Mouse (Mus musculus): Measurements from ENCODE around the gene Lpar5. TPM values are rescaled to one million over a fixed set of nuclear protein-coding genes. Genes with fewer than 3 reads are reported as not detected.

Gene Lpar5
- polyA plus RNA-seq, 1 experiment from 2014 or later = not detected

DNA sequence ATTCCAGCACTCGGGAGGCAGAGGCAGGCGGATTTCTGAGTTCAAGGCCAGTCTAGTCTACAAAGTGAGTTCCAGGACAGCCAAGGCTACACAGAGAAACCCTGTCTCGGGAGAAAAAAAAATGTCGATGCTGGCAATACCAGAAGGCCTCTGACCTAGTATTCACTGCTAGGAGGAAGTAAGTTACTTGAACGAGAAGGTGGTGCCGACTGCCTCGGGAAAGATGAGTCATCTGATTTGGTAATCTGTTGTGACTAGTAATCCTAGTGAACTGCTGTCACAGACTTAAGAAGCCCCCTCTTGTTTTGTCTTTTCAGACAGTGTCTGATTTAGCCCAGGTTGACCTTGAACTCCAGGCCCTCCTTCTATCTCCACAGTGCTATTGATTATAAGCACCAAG lies 26.7 kb upstream of the Lpar5 start:
- no peak overlapping the region for H3K27ac ChIP-seq (replicated peaks in 1 of 2; ENCODE audit: control insufficient read depth in 1 of 2, insufficient read depth in 1 of 2, low read depth in 2 of 2, low read length in 2 of 2)
- ATAC-seq (ENCODE audit: insufficient number of reproducible peaks, insufficient read depth, low FRiP score, low read depth) = no peak
- WGBS = 82% methylated on average over 7 of the region's 7 CpGs
- H3K9ac ChIP-seq (ENCODE audit: low read length) = no peak overlapping the region
- no peaks in the 10 kb centered on the region for H3K27me3 ChIP-seq (ENCODE audit: control insufficient read depth, insufficient read depth, low read length)
- no peaks in the 10 kb centered on the region for H3K9me3 ChIP-seq (ENCODE audit: control insufficient read depth, low read length)
- H3K4me3 ChIP-seq (ENCODE audit: control insufficient read depth in 1 of 2, insufficient read depth in 1 of 2, low read depth in 1 of 2, low read length in 2 of 2) = no peak overlapping the region
- peaks cover 5% of the 10 kb centered on the region in 2 experiments; a peak in 3 of 4 replicates for H3K4me1 ChIP-seq (ENCODE audit: control insufficient read depth in 2 of 2, insufficient read depth in 2 of 2, low read length in 2 of 2)
- peaks cover 45% of the 10 kb centered on the region for H3K36me3 ChIP-seq (ENCODE audit: control insufficient read depth, insufficient read depth, low read length)
- H3K4me2 ChIP-seq (ENCODE audit: low read length) = no peak overlapping the region

DNA sequence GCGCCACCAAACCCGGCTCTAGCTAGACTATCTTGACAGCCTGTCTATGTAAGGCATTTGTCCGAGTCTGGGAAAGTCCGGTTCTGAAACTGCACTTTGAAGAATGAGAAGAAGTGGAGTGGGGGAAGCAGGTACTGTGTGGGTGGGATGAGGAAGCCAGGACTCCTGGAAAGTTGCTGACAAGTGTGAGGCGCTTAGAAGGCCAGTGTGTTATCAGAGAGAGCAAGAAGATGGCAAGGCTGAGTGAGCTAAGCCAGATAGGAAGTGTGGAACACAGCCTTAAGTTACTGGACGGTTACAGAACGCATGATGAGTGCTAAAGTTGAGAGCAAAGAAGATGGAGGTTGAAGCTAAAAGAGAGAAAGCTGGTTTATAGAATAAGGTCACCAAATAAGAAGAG lies 25.6 kb upstream of the Lpar5 start:
- H3K4me2 ChIP-seq (ENCODE audit: low read length) = no peak overlapping the region
- H3K4me1 ChIP-seq (ENCODE audit: control insufficient read depth in 2 of 2, insufficient read depth in 2 of 2, low read length in 2 of 2) = peaks cover 5% of the 10 kb centered on the region in 2 experiments; a peak in 3 of 4 replicates
- ATAC-seq (ENCODE audit: insufficient number of reproducible peaks, insufficient read depth, low FRiP score, low read depth) = no peak
- H3K9me3 ChIP-seq (ENCODE audit: control insufficient read depth, low read length) = no peaks in the 10 kb centered on the region
- peaks cover 42% of the 10 kb centered on the region for H3K36me3 ChIP-seq (ENCODE audit: control insufficient read depth, insufficient read depth, low read length)
- no peak overlapping the region for H3K4me3 ChIP-seq (ENCODE audit: control insufficient read depth in 1 of 2, insufficient read depth in 1 of 2, low read depth in 1 of 2, low read length in 2 of 2)
- H3K27ac ChIP-seq (replicated peaks in 1 of 2; ENCODE audit: control insufficient read depth in 1 of 2, insufficient read depth in 1 of 2, low read depth in 2 of 2, low read length in 2 of 2) = no peak overlapping the region
- no peak overlapping the region for H3K9ac ChIP-seq (ENCODE audit: low read length)
- WGBS = 72% methylated on average over 7 of the region's 7 CpGs
- no peaks in the 10 kb centered on the region for H3K27me3 ChIP-seq (ENCODE audit: control insufficient read depth, insufficient read depth, low read length)

- Histone ChIP-seq H3K4me1 (ENCODE audit: control insufficient read depth in 2 of 2, insufficient read depth in 2 of 2, low read length in 2 of 2) (no peaks in the 10 kb centered on the region), H3K9ac (ENCODE audit: low read length) (no peak overlapping the region), H3K4me3 (ENCODE audit: control insufficient read depth in 1 of 2, insufficient read depth in 1 of 2, low read depth in 1 of 2, low read length in 2 of 2) (no peak overlapping the region), H3K27ac (replicated peaks in 1 of 2; ENCODE audit: control insufficient read depth in 1 of 2, insufficient read depth in 1 of 2, low read depth in 2 of 2, low read length in 2 of 2) (no peak overlapping the region), H3K27me3 (ENCODE audit: control insufficient read depth, insufficient read depth, low read length) (no peaks in the 10 kb centered on the region), H3K9me3 (ENCODE audit: control insufficient read depth, low read length) (no peaks in the 10 kb centered on the region), H3K36me3 (ENCODE audit: control insufficient read depth, insufficient read depth, low read length) (peaks cover 80% of the 10 kb centered on the region), H3K4me2 (ENCODE audit: low read length) (no peak overlapping the region)
- no peak for ATAC-seq (ENCODE audit: insufficient number of reproducible peaks, insufficient read depth, low FRiP score, low read depth)
- 36% methylated on average over 5 of the region's 5 CpGs for WGBS
Observed at GRCm38 (mm10) chr6:125046691-125047090, 21.0 kb upstream of the Lpar5 start.

DNA sequence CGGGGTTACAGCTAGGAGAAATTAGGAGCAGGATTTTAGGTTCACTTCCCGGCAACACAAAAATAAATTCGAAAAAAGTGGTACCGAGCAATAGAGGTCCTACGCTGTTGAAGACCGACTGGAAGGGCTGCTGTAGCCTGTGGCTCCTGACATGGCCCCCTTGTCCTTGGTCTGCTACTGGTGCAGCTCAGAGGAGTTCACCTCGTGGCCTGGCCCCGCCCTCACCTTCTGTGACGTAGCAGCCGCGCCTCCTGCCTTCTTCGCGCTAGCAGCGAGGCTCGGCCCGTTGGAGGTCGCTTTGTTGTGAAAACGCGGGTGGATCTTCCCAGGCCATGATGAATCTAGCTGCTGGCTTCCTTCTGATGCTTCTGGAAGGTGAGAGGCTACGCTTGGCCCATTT lies 18.0 kb upstream of the Lpar5 start, which contains the start of gene Acrbp:
TSS of gene Acrbp (plus strand) at position 12 of the 400 bp plus-strand sequence.
- Histone ChIP-seq H3K4me2 (ENCODE audit: low read length) (no peak within 1 kb of the TSS), H3K9me3 (ENCODE audit: control insufficient read depth, low read length) (no peaks in the 10 kb centered on the region), H3K4me3 (ENCODE audit: control insufficient read depth in 1 of 2, insufficient read depth in 1 of 2, low read depth in 1 of 2, low read length in 2 of 2) (no peak within 1 kb of the TSS), H3K36me3 (ENCODE audit: control insufficient read depth, insufficient read depth, low read length) (peaks cover 92% of the 10 kb centered on the region), H3K4me1 (ENCODE audit: control insufficient read depth in 2 of 2, insufficient read depth in 2 of 2, low read length in 2 of 2) (no peaks in the 10 kb centered on the region), H3K27ac (replicated peaks in 1 of 2; ENCODE audit: control insufficient read depth in 1 of 2, insufficient read depth in 1 of 2, low read depth in 2 of 2, low read length in 2 of 2) (no peak within 1 kb of the TSS), H3K27me3 (ENCODE audit: control insufficient read depth, insufficient read depth, low read length) (no peaks in the 10 kb centered on the region), H3K9ac (ENCODE audit: low read length) (no peak within 1 kb of the TSS)
- no peak for ATAC-seq (ENCODE audit: insufficient number of reproducible peaks, insufficient read depth, low FRiP score, low read depth)
- 47% methylated on average over 20 of the region's 20 CpGs for WGBS

DNA sequence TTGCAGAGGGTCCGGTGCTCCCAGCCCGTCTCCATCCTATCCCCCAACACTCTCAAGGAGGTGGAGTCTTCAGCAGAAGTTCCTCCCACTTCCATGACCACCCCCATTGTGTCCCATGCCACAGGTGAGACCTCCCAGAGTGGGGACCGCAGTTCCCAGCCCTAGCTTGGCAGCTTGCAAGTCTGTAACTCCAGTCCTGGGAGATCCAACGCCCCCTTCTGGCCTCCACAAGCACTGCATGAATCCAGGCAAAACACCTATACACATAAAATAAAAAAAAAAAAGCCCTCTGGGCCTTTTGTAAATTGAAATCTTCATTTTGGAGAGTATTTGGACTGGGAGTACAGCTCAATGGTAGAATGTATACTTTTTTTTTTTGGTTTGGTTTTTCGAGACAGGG lies 16.5 kb upstream of the Lpar5 start:
- Histone ChIP-seq H3K4me3 (ENCODE audit: control insufficient read depth in 1 of 2, insufficient read depth in 1 of 2, low read depth in 1 of 2, low read length in 2 of 2) (no peak overlapping the region), H3K9me3 (ENCODE audit: control insufficient read depth, low read length) (no peaks in the 10 kb centered on the region), H3K9ac (ENCODE audit: low read length) (no peak overlapping the region), H3K27ac (replicated peaks in 1 of 2; ENCODE audit: control insufficient read depth in 1 of 2, insufficient read depth in 1 of 2, low read depth in 2 of 2, low read length in 2 of 2) (no peak overlapping the region), H3K27me3 (ENCODE audit: control insufficient read depth, insufficient read depth, low read length) (no peaks in the 10 kb centered on the region), H3K4me1 (ENCODE audit: control insufficient read depth in 2 of 2, insufficient read depth in 2 of 2, low read length in 2 of 2) (no peaks in the 10 kb centered on the region), H3K36me3 (ENCODE audit: control insufficient read depth, insufficient read depth, low read length) (peaks cover 80% of the 10 kb centered on the region), H3K4me2 (ENCODE audit: low read length) (no peak overlapping the region)
- 65% methylated on average over 5 of the region's 5 CpGs for WGBS
- ATAC-seq (ENCODE audit: insufficient number of reproducible peaks, insufficient read depth, low FRiP score, low read depth) = no peak

GRCm38 (mm10) chr6:125061493-125061892 lies 6.2 kb upstream of the Lpar5 start:
- Histone ChIP-seq H3K4me1 (ENCODE audit: control insufficient read depth in 2 of 2, insufficient read depth in 2 of 2, low read length in 2 of 2) (peaks cover 6 to 12% of the 10 kb centered on the region in 2 experiments; a peak in 3 of 4 replicates), H3K4me3 (ENCODE audit: control insufficient read depth in 1 of 2, insufficient read depth in 1 of 2, low read depth in 1 of 2, low read length in 2 of 2) (no peak overlapping the region), H3K9me3 (ENCODE audit: control insufficient read depth, low read length) (no peaks in the 10 kb centered on the region), H3K36me3 (ENCODE audit: control insufficient read depth, insufficient read depth, low read length) (no peaks in the 10 kb centered on the region), H3K4me2 (ENCODE audit: low read length) (0 out of 2 replicates have a peak overlapping the region, but pooled peaks have one; percentile 4), H3K9ac (ENCODE audit: low read length) (0 out of 2 replicates have a peak overlapping the region, but pooled peaks have one; percentile 16), H3K27ac (replicated peaks in 1 of 2; ENCODE audit: control insufficient read depth in 1 of 2, insufficient read depth in 1 of 2, low read depth in 2 of 2, low read length in 2 of 2) (no peak overlapping the region), H3K27me3 (ENCODE audit: control insufficient read depth, insufficient read depth, low read length) (peaks cover 9% of the 10 kb centered on the region; the same call in 1 of the 2 replicates)
- no peak for ATAC-seq (ENCODE audit: insufficient number of reproducible peaks, insufficient read depth, low FRiP score, low read depth)
- 21% methylated on average over 6 of the region's 6 CpGs for WGBS

DNA sequence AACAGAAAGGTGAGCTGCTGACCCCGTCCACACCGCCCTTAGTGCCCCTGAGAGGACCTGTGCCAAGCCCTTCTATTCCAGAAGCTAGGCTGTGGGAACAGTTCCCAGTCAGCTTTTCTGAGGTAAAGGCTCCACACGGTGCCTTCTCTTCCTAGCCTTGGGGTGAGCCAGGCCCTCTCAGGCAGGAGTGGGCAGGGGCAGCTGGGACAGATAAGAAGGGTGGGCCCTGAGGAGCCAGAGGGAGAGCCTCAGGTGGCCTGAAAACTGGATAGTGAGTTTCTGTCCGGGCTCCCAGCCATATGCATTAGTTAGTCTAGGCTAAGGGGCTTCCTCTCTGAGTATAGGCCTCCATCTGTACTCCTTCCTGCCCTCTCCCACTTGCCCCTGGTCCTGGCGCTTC lies 5.2 kb upstream of the Lpar5 start:
- Histone ChIP-seq H3K9ac (ENCODE audit: low read length) (no peak overlapping the region), H3K27ac (replicated peaks in 1 of 2; ENCODE audit: control insufficient read depth in 1 of 2, insufficient read depth in 1 of 2, low read depth in 2 of 2, low read length in 2 of 2) (no peak overlapping the region), H3K4me3 (ENCODE audit: control insufficient read depth in 1 of 2, insufficient read depth in 1 of 2, low read depth in 1 of 2, low read length in 2 of 2) (no peak overlapping the region), H3K4me1 (ENCODE audit: control insufficient read depth in 2 of 2, insufficient read depth in 2 of 2, low read length in 2 of 2) (peaks cover 6 to 12% of the 10 kb centered on the region in 2 experiments; a peak in 3 of 4 replicates), H3K36me3 (ENCODE audit: control insufficient read depth, insufficient read depth, low read length) (no peaks in the 10 kb centered on the region), H3K9me3 (ENCODE audit: control insufficient read depth, low read length) (no peaks in the 10 kb centered on the region), H3K27me3 (ENCODE audit: control insufficient read depth, insufficient read depth, low read length) (peaks cover 9% of the 10 kb centered on the region; the same call in 1 of the 2 replicates), H3K4me2 (ENCODE audit: low read length) (no peak overlapping the region)
- 79% methylated on average over 5 of the region's 5 CpGs for WGBS
- no peak for ATAC-seq (ENCODE audit: insufficient number of reproducible peaks, insufficient read depth, low FRiP score, low read depth)

- Histone ChIP-seq H3K4me1 (ENCODE audit: control insufficient read depth in 2 of 2, insufficient read depth in 2 of 2, low read length in 2 of 2) (peaks cover 6 to 12% of the 10 kb centered on the region in 2 experiments; a peak in 3 of 4 replicates), H3K9ac (ENCODE audit: low read length) (no peak overlapping the region), H3K27ac (replicated peaks in 1 of 2; ENCODE audit: control insufficient read depth in 1 of 2, insufficient read depth in 1 of 2, low read depth in 2 of 2, low read length in 2 of 2) (no peak overlapping the region), H3K9me3 (ENCODE audit: control insufficient read depth, low read length) (no peaks in the 10 kb centered on the region), H3K27me3 (ENCODE audit: control insufficient read depth, insufficient read depth, low read length) (peaks cover 9% of the 10 kb centered on the region; the same call in 1 of the 2 replicates), H3K4me3 (ENCODE audit: control insufficient read depth in 1 of 2, insufficient read depth in 1 of 2, low read depth in 1 of 2, low read length in 2 of 2) (no peak overlapping the region), H3K4me2 (ENCODE audit: low read length) (no peak overlapping the region), H3K36me3 (ENCODE audit: control insufficient read depth, insufficient read depth, low read length) (no peaks in the 10 kb centered on the region)
- ATAC-seq (ENCODE audit: insufficient number of reproducible peaks, insufficient read depth, low FRiP score, low read depth) = no peak
- 84% methylated on average over 6 of the region's 6 CpGs for WGBS
Observed at GRCm38 (mm10) chr6:125063906-125064305, 3.8 kb upstream of the Lpar5 start.
